Mouse (Mus musculus): ENCODE results near the gene Olfr374.

- TF ChIP-seq CTCF (IDR thresholded peaks at IDR 0.05; ENCODE audit: control insufficient read depth, insufficient read depth, insufficient read length), result no peak
- TF ChIP-seq USF1 (IDR thresholded peaks at IDR 0.05; ENCODE audit: low read depth), result no peak
- no peak for TF ChIP-seq MYOD1 (IDR thresholded peaks at IDR 0.05; ENCODE audit: control insufficient read depth, insufficient read length, low read depth)
- no peak for TF ChIP-seq MYOG (IDR thresholded peaks at IDR 0.05; ENCODE audit: control insufficient read depth, extremely low read depth, insufficient read length)
- TF ChIP-seq CEBPB (IDR thresholded peaks at IDR 0.05; ENCODE audit: low read depth), result no peak
These were observed 31.6 kb downstream of the Olfr374 start for GRCm38 (mm10) chr8:72138456-72138855.

All from C2C12 (cell line).